Mouse (Mus musculus): ENCODE measurements around the gene Gm7168.
"Not testable (repeated sequence)": the region's sequence is repeated elsewhere in the genome, so short reads cannot be mapped to it uniquely, and the experiment has no call there.

Gene Gm7168

DNA sequence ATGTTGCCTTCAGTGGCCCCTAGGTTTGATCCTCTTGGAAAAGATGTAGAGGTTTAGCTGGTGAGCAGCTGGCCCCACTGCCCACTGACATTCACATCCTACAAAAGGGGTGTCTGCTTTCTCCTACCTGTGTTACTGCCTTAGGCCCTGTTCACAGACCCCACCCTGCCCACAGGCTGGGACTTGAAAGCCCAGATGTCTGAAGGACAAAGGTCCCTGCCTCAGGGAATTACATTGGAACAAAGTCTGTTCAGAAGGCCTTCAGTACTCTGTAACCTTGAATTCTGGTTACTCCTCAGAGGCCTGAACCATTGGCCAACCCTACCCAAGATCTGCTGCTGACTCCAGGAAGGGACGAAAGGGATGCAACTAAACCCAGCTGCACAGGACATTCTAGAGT is 39.5 kb downstream of the Gm7168 start:
- DNase-seq (ENCODE audit: low read depth, low spot score): no peak

DNA sequence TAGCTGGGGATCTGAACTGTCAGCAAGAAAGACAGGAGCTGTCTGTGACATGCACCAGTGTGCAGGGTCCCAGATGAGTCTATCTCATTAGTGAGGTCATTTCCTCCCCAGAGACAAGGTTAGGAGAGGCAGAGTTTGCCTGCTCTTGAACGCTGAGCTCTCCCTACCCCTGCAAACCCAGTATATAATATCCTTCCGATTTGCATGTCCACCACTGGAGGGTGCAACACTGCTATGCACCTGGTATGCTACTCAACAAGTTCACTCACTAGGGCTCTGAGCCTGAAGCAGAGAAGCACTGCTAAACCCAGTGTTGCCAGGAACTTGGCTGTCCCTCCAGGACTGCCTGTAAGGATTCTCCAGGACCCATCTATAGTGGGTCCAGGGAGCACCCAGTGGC is 45.3 kb downstream of the Gm7168 start:
- not testable (repeated sequence) for DNase-seq (ENCODE audit: low read depth, low spot score)

Measured in embryo, embryonic 11.5 days (tissue).